Mouse (Mus musculus) stomach, embryonic 15.5 days (tissue): ENCODE data around the gene Ttc29. TPM values are rescaled to one million over a fixed set of nuclear protein-coding genes. Genes with fewer than 3 reads are reported as not detected.

Experiments used
- ATAC-seq: fragments of 200-750 bp; cut with Nextera tagmentation; 2 replicates; pipeline ENCODE4 v1.8.0; 2017; ENCODE audit warnings: low read depth, moderate number of reproducible peaks, moderate TSS enrichment; ENCODE audit not compliant: insufficient read depth, low FRiP score
- H3K27ac ChIP-seq: fragments of 300-500 bp; sonication (generic); 2 replicates; pipeline ENCODE4 v1.5.1; 2015; ENCODE audit warnings: mild to moderate bottlenecking, inconsistent platforms
- H3K27me3 ChIP-seq: fragments of 300-500 bp; sonication (generic); replicated peaks from 2 replicates; pipeline ENCODE4 v1.6.1; 2015; ENCODE audit warnings: inconsistent platforms
- H3K36me3 ChIP-seq: fragments of 300-500 bp; sonication (generic); 2 replicates; pipeline ENCODE4 v1.6.1; 2015; ENCODE audit warnings: inconsistent platforms
- H3K4me1 ChIP-seq: fragments of 300-500 bp; sonication (generic); 2 replicates; pipeline ENCODE4 v1.6.1; 2015; ENCODE audit warnings: inconsistent platforms
- H3K4me2 ChIP-seq: fragments of 300-500 bp; sonication (generic); 2 replicates; pipeline ENCODE4 v1.6.1; 2015; ENCODE audit warnings: mild to moderate bottlenecking, inconsistent platforms
- H3K4me3 ChIP-seq: fragments of 300-500 bp; sonication (generic); replicated peaks from 2 replicates; pipeline ENCODE4 v1.5.1; 2015; ENCODE audit warnings: inconsistent platforms
- H3K9ac ChIP-seq: fragments of 300-500 bp; sonication (generic); 2 replicates; pipeline ENCODE4 v1.6.1; 2015; ENCODE audit warnings: inconsistent platforms
- H3K9me3 ChIP-seq: fragments of 300-500 bp; sonication (generic); 2 replicates; pipeline ENCODE4 v1.6.1; 2016; ENCODE audit warnings: inconsistent platforms
- WGBS: fragments of 180-500 bp; shearing (Covaris S2); methylation state at CpG from one replicate; pipeline ENCODE4 v1.1.7; 2015; 5-methylcytosine and 5-hydroxymethylcytosine counted together
- polyA plus RNA-seq: library from polyadenylated mRNA; unstranded; fragments of >200 nt; fragmentation: Nextera tagmentation; extraction: Ambion mirVana; gene quantifications from 2 replicates; pipeline ENCODE4 v1.2.1, GENCODE M21; 2015

Gene Ttc29
- polyA plus RNA-seq, 1 experiment from 2014 or later, result 0.30 TPM

DNA sequence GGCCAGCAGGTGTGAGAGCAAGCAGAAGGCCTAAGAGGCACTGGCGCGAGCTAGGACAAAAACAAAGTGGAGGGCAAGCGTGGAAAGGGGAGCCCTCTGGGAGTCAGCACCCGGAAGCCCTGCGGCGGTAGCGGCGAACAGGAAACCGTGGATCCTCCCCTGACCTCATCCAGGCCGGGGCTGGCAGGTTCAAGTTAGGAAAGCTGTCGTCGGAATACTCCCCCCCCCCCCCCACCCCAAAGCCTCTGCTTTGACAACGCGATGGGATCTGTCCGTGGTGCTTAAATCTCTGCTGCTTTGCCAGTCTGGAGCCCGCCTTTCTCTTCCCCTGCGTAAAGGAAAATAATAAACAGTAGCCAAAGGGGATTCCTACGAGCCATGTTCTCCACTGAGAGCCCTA lies 225.0 kb downstream of the Ttc29 start:
- Histone ChIP-seq H3K36me3 (no peaks in the 10 kb centered on the region), H3K9ac (no peak overlapping the region), H3K27me3 (peaks cover 68% of the 10 kb centered on the region), H3K4me2 (peak overlapping the region; percentile 38), H3K4me1 (peaks cover 27% of the 10 kb centered on the region; the same call in 1 of the 2 replicates), H3K4me3 (peak overlapping the region; percentile 12; the same call in 1 of the 2 replicates), H3K9me3 (no peaks in the 10 kb centered on the region), H3K27ac (no peak overlapping the region)
- WGBS, result 1% methylated on average over 18 of the region's 18 CpGs
- no peak for ATAC-seq

- Histone ChIP-seq H3K27ac (no peak overlapping the region), H3K4me3 (no peak overlapping the region), H3K27me3 (peaks cover 25% of the 10 kb centered on the region), H3K4me2 (no peak overlapping the region), H3K4me1 (0 out of 2 replicates have a peak, but pooled peaks cover 3% of the 10 kb centered on the region), H3K36me3 (no peaks in the 10 kb centered on the region), H3K9me3 (no peaks in the 10 kb centered on the region), H3K9ac (no peak overlapping the region)
- 78% methylated on average over 1 of the region's 1 CpGs for WGBS
- no peak for ATAC-seq
These were observed 229.7 kb downstream of the Ttc29 start for GRCm38 (mm10) chr8:78442781-78443180.

Other genes starting within 250 kb of the Ttc29 start
- gene Pou4f2, start 223.3 kb downstream of the Ttc29 start, polyA plus RNA-seq, result not detected in 2 replicates